Mouse (Mus musculus): Measurements from ENCODE around the gene Atp8b2.

Atp8b2 gene

DNA sequence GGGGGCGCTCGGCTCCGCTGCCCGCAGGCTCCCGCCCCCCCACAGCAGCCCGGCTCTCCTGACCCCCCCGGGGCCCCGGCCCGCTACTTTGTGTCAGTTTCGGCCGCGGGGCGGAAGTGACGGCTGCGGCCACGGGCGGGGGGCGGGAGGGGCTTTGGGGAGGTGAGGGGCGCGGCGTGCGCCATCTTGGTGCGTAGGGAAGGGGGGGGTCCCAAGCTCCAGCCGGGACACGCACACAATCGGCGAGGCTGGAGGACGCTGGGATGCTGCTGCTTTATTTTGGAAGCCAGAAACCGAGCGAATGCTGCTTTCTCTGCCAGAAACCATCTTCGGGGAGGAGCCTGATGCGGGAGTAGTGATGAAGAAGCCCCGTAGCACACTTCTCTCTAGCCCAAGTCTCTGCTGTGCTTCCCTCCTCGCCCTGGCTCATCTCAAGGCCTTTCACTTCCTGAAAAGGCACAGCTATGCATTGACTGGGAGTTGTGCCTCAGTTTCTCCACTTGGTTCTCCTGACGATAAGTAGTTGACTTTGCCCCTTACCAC, at the start of gene Atp8b2:
Gene Atp8b2 (minus strand): TSS at position 288 of the 543 bp plus-strand sequence.
- DNase-seq (ENCODE audit: low spot score in 2 of 2): peak in 1 of 2 experiments; percentile 50

- no peak for DNase-seq (ENCODE audit: low spot score in 2 of 2)
These were observed 47.0 kb upstream of the Atp8b2 start for GRCm38 (mm10) chr3:90010291-90010690.

GRCm38 (mm10) chr3:90004091-90004796, 40.9 kb upstream of the Atp8b2 start:
- DNase-seq (ENCODE audit: low spot score in 2 of 2): no peak

GRCm38 (mm10) chr3:89999830-90000229, 36.5 kb upstream of the Atp8b2 start:
- DNase-seq (ENCODE audit: low spot score in 2 of 2): no peak

GRCm38 (mm10) chr3:89999090-89999489, 35.8 kb upstream of the Atp8b2 start:
- DNase-seq (ENCODE audit: low spot score in 2 of 2): no peak

DNA sequence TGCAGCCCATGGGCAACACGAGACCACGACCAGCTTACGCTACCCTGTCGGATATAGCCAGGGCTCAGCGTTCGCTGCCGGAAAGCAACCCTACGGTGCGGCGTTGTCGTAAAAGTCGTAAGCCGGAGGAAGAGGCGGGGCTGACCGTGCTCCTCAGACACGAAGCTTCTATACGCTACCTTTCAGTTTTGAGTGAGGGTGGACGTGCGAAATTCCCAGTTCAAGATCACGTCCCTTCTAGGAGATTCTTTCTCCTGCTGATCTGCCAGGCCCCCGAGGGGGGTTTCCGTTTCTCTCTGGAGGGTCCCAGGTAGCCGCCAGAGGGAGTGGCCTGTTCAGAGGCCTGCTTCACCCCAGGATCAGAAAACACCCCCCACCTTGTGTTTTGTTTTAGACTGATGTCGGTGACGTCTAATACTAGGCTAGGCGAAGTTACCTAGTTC, 35.3 kb upstream of the Atp8b2 start, which contains the start of gene Hax1:
Gene Hax1 (minus strand): TSS at position 169 of the 443 bp plus-strand sequence.
- DNase-seq (ENCODE audit: low spot score in 2 of 2): peak; percentile 91 to 92

GRCm38 (mm10) chr3:89997791-89998495, 34.6 kb upstream of the Atp8b2 start:
- peak in 1 of 2 experiments; percentile 7 for DNase-seq (ENCODE audit: low spot score in 2 of 2)

DNA sequence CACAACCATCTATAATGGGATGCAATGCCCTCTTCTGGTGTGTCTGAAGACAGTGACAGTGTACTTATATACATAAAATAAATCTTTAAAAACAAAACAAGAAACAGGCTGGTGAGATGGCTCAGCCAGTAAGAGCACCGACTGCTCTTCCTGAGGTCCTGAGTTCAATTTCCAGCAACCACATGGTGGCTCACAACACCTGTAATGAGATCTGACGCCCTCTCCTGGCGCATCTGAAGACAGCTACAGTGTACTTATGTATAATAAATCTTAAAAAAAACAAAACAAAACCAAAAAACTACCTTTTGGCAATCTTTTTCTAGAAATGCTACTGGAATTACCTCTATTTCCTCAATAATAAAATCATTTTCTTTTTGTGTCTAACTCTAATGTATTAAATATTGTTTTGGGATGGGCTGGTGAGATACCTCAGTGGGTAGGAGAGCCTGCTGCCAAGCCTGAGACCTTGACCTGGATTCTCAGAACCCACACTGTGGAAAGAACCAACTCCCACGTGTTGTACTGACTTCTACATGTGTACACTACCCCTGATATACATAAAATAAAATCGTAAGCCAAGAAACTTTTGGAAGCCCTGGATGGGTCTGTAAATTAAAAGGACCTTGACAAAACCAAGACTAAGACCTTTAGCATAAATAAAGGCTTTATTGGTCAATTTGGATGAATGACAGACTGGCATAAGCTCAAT, 31.7 kb upstream of the Atp8b2 start:
- DNase-seq (ENCODE audit: low spot score in 2 of 2): no peak

- DNase-seq (ENCODE audit: low spot score in 2 of 2): no peak
These were observed 24.5 kb upstream of the Atp8b2 start for GRCm38 (mm10) chr3:89987822-89988221.

GRCm38 (mm10) chr3:89987211-89987610, 23.9 kb upstream of the Atp8b2 start:
- no peak for DNase-seq (ENCODE audit: low spot score in 2 of 2)

DNA sequence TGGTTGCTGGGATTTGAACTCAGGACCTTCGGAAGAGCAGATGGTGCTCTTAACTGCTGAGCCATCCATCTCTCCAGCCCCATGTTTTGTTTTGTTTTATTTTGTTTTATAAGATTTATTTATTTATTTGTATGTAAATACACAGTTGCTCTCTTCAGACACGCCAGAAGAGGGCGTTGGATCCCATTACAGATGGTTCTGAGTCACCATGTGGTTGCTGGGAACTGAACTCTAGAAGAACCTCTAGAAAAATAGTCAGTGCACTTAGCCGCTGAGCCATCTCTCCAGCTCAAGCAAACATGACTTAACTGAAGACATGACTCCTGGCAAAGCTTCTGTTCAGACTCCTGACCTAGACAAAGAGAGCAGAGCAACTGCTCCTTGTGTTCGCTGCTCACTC, 19.1 kb upstream of the Atp8b2 start:
- no peak for DNase-seq (ENCODE audit: low spot score in 2 of 2)

GRCm38 (mm10) chr3:89976859-89977258, 13.6 kb upstream of the Atp8b2 start:
- DNase-seq (ENCODE audit: low spot score in 2 of 2): no peak

- DNase-seq (ENCODE audit: low spot score in 2 of 2): no peak
These were observed 5.2 kb upstream of the Atp8b2 start for GRCm38 (mm10) chr3:89968509-89968908.

DNA sequence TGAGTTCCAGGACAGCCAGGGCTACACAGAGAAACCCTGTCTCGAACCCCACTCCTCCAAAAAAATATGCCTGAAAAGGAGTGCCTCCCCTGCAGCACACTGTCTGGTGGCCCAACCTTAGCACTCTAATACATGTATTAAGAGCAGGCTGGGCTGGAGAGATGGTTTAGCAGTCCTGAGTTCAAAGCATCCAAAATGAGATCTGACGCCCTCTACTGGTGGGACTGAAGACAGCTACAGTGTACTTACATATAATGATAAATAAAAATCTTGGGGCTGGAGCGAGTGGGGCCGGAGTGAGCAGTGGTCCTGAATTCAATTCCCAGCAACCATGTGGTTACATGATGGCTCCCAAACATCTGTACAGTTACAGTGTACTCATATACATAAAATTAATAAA, 3.6 kb upstream of the Atp8b2 start:
- no peak for DNase-seq (ENCODE audit: low spot score in 2 of 2)

DNA sequence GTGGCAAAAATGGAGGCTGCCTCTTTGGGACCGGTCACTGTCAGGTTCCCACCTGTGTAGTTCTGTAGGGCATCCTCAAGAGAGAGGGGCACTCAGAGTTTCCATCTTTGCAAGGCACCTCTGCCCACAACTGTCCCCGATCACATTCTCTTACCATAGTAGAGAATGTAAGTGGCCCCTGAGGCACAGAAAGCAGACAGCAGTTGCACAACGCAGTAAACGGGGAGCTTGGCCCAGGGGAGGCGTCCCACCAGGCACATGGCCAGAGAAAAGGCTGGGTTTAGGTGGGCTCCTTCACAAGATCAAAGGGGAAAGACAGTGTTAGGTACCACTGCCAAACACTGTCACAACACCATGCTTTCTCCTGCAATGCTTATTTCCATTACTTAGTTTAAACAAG, 2.7 kb upstream of the Atp8b2 start:
- DNase-seq (ENCODE audit: low spot score in 2 of 2): no peak

DNA sequence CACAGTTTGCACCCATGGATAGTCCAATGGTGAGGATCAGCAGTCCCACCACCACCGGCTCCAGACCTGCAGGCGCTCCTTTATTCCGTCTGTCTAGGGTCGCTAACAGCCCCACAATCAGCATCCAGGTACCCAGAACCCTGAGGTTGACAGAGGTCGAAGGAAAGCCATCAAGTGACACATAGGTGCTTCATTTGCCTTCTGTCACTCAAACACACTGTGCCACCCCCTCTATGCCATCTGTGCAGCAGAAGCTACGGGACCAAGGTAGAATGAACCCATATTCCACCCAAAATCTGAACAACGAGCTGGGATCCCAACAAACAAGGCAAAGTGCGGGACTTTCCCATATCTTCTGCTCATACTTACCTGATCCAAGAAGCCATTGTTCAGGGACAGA, 2.2 kb upstream of the Atp8b2 start:
- no peak for DNase-seq (ENCODE audit: low spot score in 2 of 2)

- DNase-seq (ENCODE audit: low spot score in 2 of 2): no peak
These were observed 825 bp upstream of the Atp8b2 start for GRCm38 (mm10) chr3:89963926-89964739.

GRCm38 (mm10) chr3:89962751-89963220, 522 bp downstream of the Atp8b2 start:
- no peak for DNase-seq (ENCODE audit: low spot score in 2 of 2)

DNA sequence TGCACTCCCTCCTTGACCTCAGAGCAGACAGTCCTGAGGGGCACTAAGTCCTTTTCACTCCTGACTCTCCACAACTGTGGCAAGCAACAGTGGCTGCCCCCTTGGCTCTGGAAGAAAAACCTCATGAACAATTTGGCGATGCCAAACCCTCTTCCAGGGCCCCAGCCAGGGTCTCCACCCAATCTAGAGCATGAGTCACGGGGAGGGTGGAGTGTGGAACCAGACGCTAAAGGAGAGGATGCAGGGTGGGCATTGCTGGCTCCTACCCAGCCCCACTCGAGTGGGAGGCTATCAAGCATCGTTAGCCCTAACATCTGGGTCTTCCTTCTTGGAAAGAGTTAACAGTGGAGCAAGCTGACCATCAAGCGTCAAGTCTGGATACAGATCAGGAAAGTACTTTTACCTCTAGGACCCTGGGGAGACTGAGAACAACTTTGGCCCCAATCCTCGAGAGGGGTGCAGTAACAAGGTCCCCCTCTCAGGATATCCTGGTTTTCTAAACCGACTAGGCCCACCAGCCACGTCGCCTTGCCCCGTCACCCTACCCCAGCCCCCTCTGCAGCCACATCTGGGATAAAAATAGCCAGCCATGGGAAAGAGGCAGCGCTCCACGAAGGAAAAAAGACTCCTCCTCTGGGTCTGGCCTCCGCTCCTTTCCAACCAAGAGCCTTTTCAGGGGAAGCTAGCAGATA, 1.1 kb downstream of the Atp8b2 start:
- DNase-seq (ENCODE audit: low spot score in 2 of 2): no peak

- DNase-seq (ENCODE audit: low spot score in 2 of 2): no peak
These were observed 1.9 kb downstream of the Atp8b2 start for GRCm38 (mm10) chr3:89961436-89961835.

DNA sequence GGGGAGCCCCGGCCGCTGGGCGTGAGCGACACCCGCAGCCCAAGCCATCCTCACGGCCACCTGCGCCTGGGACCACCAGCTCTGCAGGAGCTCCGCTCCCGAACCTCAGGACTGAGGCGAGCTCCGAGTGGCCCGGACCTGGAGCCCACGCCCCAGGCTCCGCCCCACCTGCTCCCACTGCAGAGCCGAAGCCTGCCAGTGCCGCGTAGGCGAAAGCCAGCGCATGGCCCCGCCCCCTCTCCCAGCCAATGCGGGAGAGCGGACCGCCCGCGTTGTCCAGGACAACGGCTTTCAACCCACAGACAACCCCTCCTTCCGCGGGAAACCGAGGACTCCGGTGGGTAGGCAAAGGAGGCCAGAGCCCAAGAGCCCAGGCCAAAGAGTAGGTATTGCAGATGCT, 2.8 kb downstream of the Atp8b2 start:
- peak; percentile 93 to 96 for DNase-seq (ENCODE audit: low spot score in 2 of 2)

All from right cerebral cortex, postnatal 36 days (tissue).